Mouse (Mus musculus): ENCODE data around the gene Slc43a2.
A peak's percentile ranks its signal among the peaks of the same experiment; 100 is the strongest.

Slc43a2 gene

DNA sequence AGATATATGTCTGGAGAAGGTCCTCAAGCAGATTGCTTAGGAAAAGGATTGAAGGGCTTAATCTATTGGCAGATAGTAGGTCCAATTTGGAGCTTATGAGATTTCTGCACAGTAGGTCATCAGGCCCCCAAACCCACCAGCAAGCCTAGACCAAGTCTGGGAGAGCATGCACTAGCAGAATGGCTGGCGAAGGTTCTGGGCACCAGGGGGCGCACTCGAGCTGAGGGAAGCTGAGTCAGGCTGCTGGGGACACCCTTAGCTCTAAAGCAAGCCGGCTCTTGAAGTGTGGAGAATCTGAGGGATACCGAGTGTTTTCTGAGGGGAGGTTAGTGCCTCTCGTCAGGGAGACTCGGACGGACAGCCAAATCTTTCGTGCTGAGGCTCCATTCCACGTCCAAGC lies 1.2 kb upstream of the Slc43a2 start:
- DNase-seq, result peak; percentile 97

GRCm38 (mm10) chr11:75530845-75531373 lies 585 bp upstream of the Slc43a2 start:
- DNase-seq, result peak; percentile 48

DNA sequence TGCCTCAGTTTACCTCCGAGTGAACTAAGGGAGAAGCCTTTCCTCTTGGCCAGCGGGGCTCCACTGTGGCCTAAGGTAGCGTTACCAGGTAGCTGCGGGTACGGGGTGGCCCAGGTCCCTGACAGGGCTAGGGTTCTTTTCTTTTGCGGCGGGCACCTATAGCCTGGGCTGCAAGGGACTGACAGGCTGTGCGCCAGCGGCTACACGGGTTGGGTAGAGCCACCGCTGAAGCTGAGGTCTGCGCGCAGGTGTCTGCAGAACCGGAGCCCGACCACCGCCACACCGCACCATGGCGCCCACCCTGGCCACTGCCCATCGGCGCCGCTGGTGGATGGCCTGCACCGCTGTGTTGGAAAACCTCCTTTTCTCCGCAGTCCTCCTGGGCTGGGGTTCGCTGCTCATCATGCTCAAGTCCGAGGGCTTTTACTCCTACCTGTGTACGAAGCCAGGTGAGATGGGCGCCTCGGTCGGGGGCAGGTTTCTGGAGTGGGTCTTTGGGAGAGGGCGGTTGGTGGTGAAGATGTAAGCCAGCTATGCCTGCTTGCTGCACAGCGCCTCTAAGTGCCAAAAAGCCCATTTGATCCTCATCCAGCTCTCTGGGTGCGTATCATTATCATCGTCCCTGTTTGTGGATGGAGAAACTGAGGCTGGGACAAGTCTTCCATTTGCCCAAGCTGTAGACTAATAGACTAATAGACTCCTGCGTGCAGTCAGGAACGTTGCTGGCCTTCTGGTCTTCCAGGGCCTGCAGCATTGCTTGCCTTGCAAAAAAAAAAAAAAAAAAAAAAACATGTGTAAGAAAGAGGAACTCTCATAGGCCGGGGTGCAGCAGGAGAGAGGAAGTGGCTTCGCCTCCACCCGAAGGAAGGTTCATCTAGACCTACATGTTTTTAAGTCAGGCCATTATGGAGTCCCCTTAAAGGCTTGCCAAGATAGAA lies 1.1 kb downstream of the Slc43a2 start:
- peak; percentile 44 for DNase-seq

DNA sequence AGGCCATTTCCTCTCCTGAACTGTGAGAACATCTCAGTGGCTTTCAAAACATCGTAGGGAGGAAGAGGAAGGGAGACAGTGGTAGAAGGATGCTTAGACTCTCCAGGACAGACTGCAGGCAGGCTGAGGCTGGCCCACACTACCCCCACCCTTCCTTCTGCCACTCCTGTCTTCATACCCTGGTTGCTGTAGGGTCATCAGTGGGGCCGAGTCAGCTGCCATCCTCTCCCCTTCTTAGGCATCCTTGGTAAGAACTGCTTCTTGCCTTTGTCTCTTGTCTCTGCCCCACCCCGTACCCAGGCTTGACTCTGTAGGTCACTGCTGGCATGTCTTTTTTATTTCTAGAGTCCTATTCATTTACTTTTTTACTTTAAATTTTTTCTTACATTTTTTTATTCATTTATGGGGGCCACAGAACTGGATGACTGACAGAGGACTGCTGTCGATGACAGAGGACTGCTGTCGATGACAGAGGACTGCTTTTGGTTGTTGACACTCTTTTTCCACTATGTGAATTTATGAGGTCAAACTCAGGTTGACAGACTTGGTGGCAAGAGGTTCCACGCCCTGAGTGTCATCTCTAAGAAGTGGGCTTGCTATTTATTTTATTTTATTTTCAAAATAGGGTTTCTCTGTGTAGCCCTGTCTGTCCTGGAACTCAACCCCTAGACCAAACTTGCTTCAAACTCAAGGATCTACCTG lies 2.0 kb downstream of the Slc43a2 start:
- DNase-seq, result no peak

- DNase-seq, result no peak
Measured at GRCm38 (mm10) chr11:75534286-75535033, 3.0 kb downstream of the Slc43a2 start.

DNA sequence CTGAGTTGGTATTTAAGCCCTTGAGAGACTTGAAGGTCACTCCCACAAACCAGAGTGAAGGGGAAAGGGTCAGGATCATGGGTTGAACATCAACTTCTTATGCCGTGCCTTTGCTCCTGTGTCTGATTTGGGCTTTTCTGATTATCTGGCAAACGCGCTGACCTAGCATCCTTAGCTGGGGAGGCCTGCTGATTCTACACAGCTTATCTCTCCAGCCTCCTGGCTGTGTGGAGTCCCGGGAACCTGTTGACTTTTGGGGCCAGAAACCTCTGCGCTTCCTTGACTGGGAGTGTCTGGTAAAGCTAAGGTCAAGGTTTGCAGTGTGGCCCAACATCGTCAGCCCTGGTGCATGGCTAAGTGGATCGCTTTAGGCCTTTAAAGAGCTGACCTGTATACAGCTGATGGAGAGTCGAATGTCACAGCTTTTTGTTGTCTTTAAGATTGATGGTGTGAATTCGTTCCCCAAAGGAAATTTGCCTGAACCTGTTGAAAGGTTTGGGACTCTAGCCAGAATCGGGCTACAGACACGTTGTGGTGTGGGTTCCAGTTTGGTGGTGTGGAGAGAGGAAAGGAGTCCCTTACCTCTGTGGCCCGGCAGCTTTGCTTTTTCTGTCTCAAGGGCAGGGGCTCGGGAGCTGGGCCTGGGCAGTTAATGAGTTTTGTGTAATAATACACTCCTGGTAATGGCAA lies 3.8 kb downstream of the Slc43a2 start:
- DNase-seq, result peak; percentile 73

DNA sequence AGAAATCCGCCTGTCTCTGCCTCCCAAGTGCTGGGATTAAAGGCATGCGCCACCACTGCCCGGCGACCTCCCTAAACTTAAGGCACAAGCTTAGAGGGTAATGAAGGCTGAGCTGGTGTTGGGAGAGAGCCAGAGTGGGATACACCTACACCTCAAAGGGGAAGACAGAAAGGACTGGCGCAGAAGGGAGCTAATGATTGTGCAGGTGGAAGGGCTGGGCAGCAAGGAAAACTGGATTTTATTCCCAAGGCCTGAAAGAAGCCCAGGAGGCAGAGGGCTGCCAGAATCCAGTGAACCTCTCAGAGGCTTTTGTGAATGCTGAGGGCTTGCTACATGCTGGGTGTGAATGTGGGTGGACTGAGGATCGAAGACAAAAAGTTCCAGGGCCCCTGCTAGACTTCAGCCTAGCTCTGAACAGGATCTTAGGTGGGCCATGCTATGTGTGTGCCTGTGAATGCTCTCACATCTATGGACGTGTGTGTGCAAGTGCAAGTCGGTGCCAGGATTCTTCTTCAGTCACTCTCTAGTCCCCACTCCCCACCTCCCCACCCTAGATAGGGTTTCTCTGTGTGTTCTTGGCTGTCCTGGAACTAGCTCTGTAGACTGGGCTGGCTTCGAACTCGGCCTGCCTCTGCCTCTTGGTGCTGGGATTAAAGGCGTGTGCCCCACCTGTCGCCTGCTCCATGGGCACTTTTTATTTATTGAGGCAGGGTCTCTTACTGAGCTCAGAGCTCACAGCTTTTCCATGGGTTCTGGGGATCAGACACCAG lies 4.9 kb downstream of the Slc43a2 start:
- no peak for DNase-seq

GRCm38 (mm10) chr11:75537025-75537414 lies 5.5 kb downstream of the Slc43a2 start:
- DNase-seq, result no peak

DNA sequence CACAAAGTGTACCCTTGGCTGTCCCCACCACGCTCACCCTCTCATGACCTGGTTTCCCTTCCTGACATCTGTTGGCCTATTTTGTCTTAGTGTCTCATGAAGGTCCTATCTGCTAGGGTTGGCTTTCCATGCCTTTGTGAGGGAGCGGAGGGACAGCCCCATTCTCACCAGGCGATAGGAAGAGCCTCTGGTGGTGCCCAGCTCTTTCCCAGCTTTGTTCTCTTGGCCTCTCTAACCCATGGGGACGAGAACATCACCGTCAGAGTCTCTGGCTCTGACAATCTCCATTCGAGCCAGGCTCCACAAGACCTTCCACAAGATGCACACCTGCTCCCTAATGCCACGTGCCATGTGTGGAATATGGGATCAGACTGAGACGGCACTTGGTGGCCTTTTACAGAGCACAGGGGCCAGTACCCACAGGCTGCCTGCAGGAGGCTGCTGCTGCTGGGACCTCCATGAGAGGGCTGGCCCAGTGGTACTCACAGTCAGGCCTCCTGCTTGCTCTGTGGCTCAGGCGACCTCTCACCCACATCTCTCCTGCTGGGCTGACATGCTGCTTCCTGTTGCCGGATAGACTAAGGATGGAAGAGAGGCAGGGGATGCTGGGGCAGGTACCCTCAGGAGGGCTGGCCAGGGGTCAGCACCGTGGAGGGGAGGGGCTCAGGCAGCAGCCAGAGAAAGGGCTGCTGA lies 6.1 kb downstream of the Slc43a2 start:
- DNase-seq, result no peak

DNA sequence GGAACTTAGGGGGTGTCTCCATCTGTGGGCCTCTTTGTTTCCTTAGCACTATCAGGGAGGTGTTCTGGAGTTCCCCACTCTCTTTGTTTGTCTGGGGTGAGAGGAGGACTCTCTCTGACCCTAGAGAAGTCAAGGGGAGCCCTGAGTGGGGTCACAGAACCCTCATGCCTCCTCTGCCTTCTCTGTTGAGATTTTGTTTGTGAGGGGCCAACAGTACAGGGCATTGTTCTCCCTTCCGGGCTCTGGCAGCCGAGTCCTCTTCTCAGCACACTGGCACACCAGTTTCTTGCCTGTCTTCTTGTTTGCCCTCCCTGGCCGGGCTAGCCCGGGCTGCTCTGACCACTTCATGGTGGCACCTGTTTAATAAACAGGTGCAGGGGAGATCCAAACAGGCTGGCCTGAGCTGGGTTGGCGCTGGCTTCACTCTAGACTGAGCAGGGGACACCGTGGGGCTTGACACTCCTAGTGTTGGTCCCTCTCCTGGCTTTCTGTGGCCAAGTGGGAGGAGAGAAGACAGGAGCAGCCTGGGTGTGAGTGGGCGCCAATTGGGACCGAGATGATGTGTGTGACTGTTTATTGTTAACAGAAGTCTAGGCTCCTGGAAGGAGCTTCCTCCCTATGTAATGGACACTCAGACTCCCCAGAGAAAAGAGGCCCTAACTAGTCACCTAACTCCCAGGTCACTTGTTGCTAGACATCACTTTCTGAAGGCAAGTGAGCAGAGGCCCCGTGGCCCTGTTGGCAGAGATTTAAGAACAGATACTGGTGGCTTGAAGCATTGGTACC lies 6.9 kb downstream of the Slc43a2 start:
- DNase-seq, result no peak

DNA sequence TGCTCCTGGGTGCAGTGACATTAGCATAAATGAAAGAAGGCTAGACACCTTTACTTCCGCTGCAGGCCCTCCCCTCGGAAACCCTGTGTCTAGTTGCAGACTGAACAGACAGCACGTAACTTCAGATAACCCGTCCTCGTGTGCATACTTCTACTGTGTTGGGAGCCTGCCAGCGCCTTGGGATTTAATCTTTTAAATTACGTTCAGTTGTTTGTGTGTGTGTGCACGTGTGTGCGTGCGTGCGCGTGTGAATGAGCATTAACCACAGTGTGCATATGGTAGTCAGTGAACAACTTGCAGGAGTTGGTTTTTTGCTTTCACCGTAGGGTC lies 7.4 kb downstream of the Slc43a2 start:
- no peak for DNase-seq

GRCm38 (mm10) chr11:75540209-75540608 lies 8.7 kb downstream of the Slc43a2 start:
- DNase-seq, result no peak

GRCm38 (mm10) chr11:75540710-75541581 lies 9.5 kb downstream of the Slc43a2 start:
- peak; percentile 38 for DNase-seq

DNA sequence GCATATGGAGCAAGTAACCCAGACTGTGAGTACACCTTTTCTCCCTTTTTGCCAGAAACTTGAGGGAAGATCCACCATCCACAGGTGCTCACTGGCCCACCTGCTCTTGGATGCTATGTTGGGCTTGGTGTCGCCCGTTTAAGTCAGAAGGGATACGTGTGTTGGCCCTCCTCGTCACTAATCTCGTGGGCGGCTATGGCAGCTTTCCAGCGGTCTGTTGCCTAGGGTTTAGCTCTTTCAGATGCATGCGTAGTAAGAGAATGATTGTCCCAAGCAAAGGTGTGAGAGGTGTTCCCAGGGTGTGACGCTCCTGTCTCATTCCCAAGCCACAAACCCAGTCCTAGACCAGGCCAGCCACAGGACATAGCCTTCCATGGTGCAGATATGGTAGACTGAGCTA lies 13.2 kb downstream of the Slc43a2 start:
- DNase-seq, result no peak

- DNase-seq, result peak; percentile 46
Measured at GRCm38 (mm10) chr11:75546057-75546456, 14.6 kb downstream of the Slc43a2 start.

DNA sequence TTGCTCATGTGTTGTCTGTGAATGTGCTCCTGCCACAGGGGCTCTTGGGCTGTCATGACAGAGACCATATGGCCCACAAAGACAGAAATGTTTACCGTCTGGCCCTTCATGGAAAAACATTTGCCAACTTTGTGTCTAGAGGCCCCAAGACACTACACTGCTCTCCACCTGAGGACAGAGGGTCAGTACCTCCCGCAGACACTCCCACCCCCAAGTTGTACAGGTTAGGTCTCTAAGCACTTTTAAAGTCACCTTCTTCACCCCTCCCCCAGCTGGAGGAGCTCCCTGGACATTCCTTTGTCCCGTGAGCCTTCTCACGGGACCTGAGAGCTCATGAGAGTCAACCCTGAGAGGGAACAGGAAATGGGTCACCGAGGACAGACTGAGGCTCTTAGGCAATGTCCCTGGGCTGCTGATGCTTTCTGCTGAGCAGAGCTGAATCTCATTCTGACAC lies 18.2 kb downstream of the Slc43a2 start:
- DNase-seq, result no peak

DNA sequence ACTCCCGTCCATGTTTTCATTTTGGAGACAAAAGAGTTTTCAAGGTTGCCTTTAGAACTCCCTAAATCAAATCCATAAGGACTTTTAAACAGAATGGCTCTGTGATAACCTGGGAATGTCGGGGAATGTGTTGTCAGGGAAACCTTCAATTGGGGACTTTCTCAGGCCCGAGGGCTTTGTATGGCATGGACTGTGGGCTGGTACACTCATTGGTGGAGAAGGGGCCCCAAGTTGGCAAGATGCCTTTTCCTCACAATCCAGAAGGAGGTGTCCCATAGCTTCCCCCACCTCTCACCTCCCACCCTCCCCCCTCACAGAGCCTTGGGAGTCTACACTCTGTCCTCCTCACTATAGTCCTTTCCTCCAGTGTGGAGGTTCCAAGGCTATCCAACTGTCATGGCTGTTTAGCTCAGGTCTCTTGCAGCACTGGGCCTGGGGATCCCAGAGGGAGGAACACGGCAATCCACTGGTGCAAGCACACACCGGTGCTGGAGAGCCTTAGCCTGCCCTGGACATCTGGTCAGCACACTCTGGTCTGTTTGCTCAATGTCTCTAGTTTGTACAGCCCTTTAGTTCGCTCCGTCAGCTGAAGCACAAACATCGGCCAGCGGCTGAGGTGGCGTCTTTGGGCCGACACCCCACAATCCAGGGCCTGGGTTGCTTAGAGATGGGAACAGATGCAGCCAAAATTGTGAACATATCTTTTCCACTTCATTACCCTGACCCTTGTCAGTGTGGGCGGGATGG lies 18.9 kb downstream of the Slc43a2 start:
- no peak for DNase-seq

GRCm38 (mm10) chr11:75551321-75551720 lies 19.8 kb downstream of the Slc43a2 start:
- no peak for DNase-seq

Data from liver (tissue).